Mouse (Mus musculus) liver, postnatal 0 days (tissue): ENCODE results near the gene Olfr1279. TPM values are rescaled to one million over a fixed set of nuclear protein-coding genes. Genes with fewer than 3 reads are reported as not detected.
"Not testable (repeated sequence)": the region's sequence is repeated elsewhere in the genome, so short reads cannot be mapped to it uniquely, and the experiment has no call there.

Experiments used
- ATAC-seq: fragments of 200-750 bp; cut with Nextera tagmentation; 2 replicates; pipeline ENCODE4 v1.8.0; 2017; ENCODE audit warnings: mild to moderate bottlenecking, moderate library complexity
- DNase-seq: peaks from one replicate; pipeline ENCODE4 v3.0.0-alpha.2; 2016
- H3K27ac ChIP-seq: fragments of 300-500 bp; sonication (generic); 2 replicates; pipeline ENCODE4 v1.5.1; 2014; ENCODE audit warnings: antibody characterized with exemption, moderate library complexity, mild to moderate bottlenecking, low read depth
- H3K27me3 ChIP-seq: fragments of 300-500 bp; sonication (generic); 2 replicates; pipeline ENCODE4 v1.6.1; 2014; ENCODE audit warnings: low read length, control low read depth, mixed read lengths; ENCODE audit not compliant: insufficient read depth
- H3K36me3 ChIP-seq: fragments of 300-500 bp; sonication (generic); replicated peaks from 2 replicates; pipeline ENCODE4 v1.6.1; 2014; ENCODE audit warnings: mild to moderate bottlenecking, control low read depth, low read length, moderate library complexity, mixed read lengths; ENCODE audit not compliant: insufficient read depth
- H3K4me1 ChIP-seq: fragments of 300-500 bp; sonication (generic); 2 replicates; pipeline ENCODE4 v1.6.1; 2014; ENCODE audit warnings: antibody characterized with exemption, mild to moderate bottlenecking, control low read depth; ENCODE audit not compliant: insufficient read depth
- H3K4me2 ChIP-seq: fragments of 300-500 bp; sonication (generic); 2 replicates; pipeline ENCODE4 v1.6.1; 2014; ENCODE audit warnings: low read depth, mild to moderate bottlenecking, low read length, moderate library complexity, mixed read lengths
- H3K4me3 ChIP-seq: fragments of 300-500 bp; sonication (generic); 2 replicates; pipeline ENCODE4 v1.5.1; 2014; ENCODE audit warnings: low read depth, low read length
- H3K9ac ChIP-seq: fragments of 300-500 bp; sonication (generic); replicated peaks from 2 replicates; pipeline ENCODE4 v1.6.1; 2014; ENCODE audit warnings: mild to moderate bottlenecking, moderate library complexity
- H3K9me3 ChIP-seq: fragments of 300-500 bp; sonication (generic); 2 replicates; pipeline ENCODE4 v1.6.1; 2016; ENCODE audit warnings: mild to moderate bottlenecking, control low read depth, low read length, mixed read lengths
- CTCF ChIP-seq: sonication (generic); IDR thresholded peaks from 2 replicates; pipeline ENCODE4 v1.5.1; 2016; ENCODE audit warnings: antibody characterized with exemption, low read depth
- EP300 ChIP-seq: IDR thresholded peaks from 2 replicates; pipeline ENCODE4 v1.6.1; 2016; ENCODE audit warnings: antibody characterized with exemption, low read depth, mild to moderate bottlenecking
- WGBS: fragments of 180-500 bp; shearing (Covaris S2); extraction: QIAGEN DNeasy Blood & Tissue Kit; methylation state at CpG from one replicate; pipeline ENCODE4 v1.1.7; 2014; ENCODE audit not compliant: insufficient replicate concordance; 5-methylcytosine and 5-hydroxymethylcytosine counted together
- polyA plus RNA-seq: library from polyadenylated mRNA; unstranded; fragments of >200 nt; fragmentation: Nextera tagmentation; extraction: Ambion mirVana; gene quantifications from 2 replicates; pipeline ENCODE4 v1.2.1, GENCODE M21; 2015

The Olfr1279 gene
- polyA plus RNA-seq = not detected in 2 replicates

GRCm38 (mm10) chr2:111300374-111300773, at the start of gene Olfr1279:
Gene Olfr1279, plus strand, starts transcription at chr2:111300635.
- Histone ChIP-seq H3K27ac (no peak within 1 kb of the TSS), H3K4me1 (no peaks in the 10 kb centered on the region), H3K36me3 (no peaks in the 10 kb centered on the region), H3K9me3 (no peaks in the 10 kb centered on the region), H3K4me2 (no peak within 1 kb of the TSS), H3K4me3 (no peak within 1 kb of the TSS), H3K9ac (no peak within 1 kb of the TSS), H3K27me3 (no peaks in the 10 kb centered on the region)
- ATAC-seq (no peak), DNase-seq (no peak)
- no peak for TF ChIP-seq CTCF
- TF ChIP-seq EP300 = no peak

- H3K9me3 ChIP-seq = no peaks in the 10 kb centered on the region
- no peaks in the 10 kb centered on the region for H3K27me3 ChIP-seq
- no peaks in the 10 kb centered on the region for H3K4me1 ChIP-seq
- H3K4me2 ChIP-seq = no peak within 1 kb of the TSS
- no peak within 1 kb of the TSS for H3K4me3 ChIP-seq
- ATAC-seq (no peak), DNase-seq (no peak)
- no peaks in the 10 kb centered on the region for H3K36me3 ChIP-seq
- no peak within 1 kb of the TSS for H3K9ac ChIP-seq
- TF ChIP-seq EP300 (no peak), CTCF (no peak)
- H3K27ac ChIP-seq = no peak within 1 kb of the TSS
Measured at GRCm38 (mm10) chr2:111254216-111254615, 46.2 kb upstream of the Olfr1279 start, which contains the start of gene Olfr1276. Gene Olfr1276, plus strand, starts transcription at chr2:111254516.

GRCm38 (mm10) chr2:111274006-111274405, 26.4 kb upstream of the Olfr1279 start, which contains the start of gene Olfr1277:
Gene Olfr1277, minus strand, starts transcription at chr2:111274106.
- WGBS = 61% methylated on average over 2 of the region's 2 CpGs
- no peaks in the 10 kb centered on the region for H3K36me3 ChIP-seq
- no peak within 1 kb of the TSS for H3K27ac ChIP-seq
- TF ChIP-seq EP300 = no peak
- no peak for TF ChIP-seq CTCF
- H3K4me3 ChIP-seq = no peak within 1 kb of the TSS
- no peak within 1 kb of the TSS for H3K9ac ChIP-seq
- ATAC-seq = no peak
- DNase-seq = no peak
- H3K9me3 ChIP-seq = no peaks in the 10 kb centered on the region
- H3K4me2 ChIP-seq = no peak within 1 kb of the TSS
- no peaks in the 10 kb centered on the region for H3K4me1 ChIP-seq
- H3K27me3 ChIP-seq = no peaks in the 10 kb centered on the region

- no peaks in the 10 kb centered on the region for H3K4me1 ChIP-seq
- H3K9me3 ChIP-seq = no peaks in the 10 kb centered on the region
- no peak within 1 kb of the TSS for H3K27ac ChIP-seq
- no peak within 1 kb of the TSS for H3K9ac ChIP-seq
- no peak within 1 kb of the TSS for H3K4me2 ChIP-seq
- H3K4me3 ChIP-seq = no peak within 1 kb of the TSS
- DNase-seq (no peak), ATAC-seq (no peak)
- no peaks in the 10 kb centered on the region for H3K27me3 ChIP-seq
- no peak for TF ChIP-seq EP300
- no peak for TF ChIP-seq CTCF
- no peaks in the 10 kb centered on the region for H3K36me3 ChIP-seq
Measured at GRCm38 (mm10) chr2:111289836-111290235, 10.6 kb upstream of the Olfr1279 start, which contains the start of gene Olfr1278. Gene Olfr1278, plus strand, starts transcription at chr2:111290136.

- Histone ChIP-seq H3K9ac (no peak overlapping the region), H3K36me3 (no peaks in the 10 kb centered on the region), H3K4me2 (no peak overlapping the region), H3K27ac (no peak overlapping the region), H3K4me3 (no peak overlapping the region), H3K9me3 (no peaks in the 10 kb centered on the region), H3K4me1 (no peaks in the 10 kb centered on the region), H3K27me3 (no peaks in the 10 kb centered on the region)
- no peak for ATAC-seq
- no peak for TF ChIP-seq EP300
- no peak for TF ChIP-seq CTCF
- DNase-seq = no peak
Measured at GRCm38 (mm10) chr2:111298541-111298940, 1.9 kb upstream of the Olfr1279 start.

- no peaks in the 10 kb centered on the region for H3K4me1 ChIP-seq
- H3K4me3 ChIP-seq = no peak within 1 kb of the TSS
- no peaks in the 10 kb centered on the region for H3K36me3 ChIP-seq
- TF ChIP-seq CTCF (no peak), EP300 (no peak)
- ATAC-seq (no peak), DNase-seq (no peak)
- no peaks in the 10 kb centered on the region for H3K9me3 ChIP-seq
- H3K27me3 ChIP-seq = no peaks in the 10 kb centered on the region
- H3K4me2 ChIP-seq = no peak within 1 kb of the TSS
- no peak within 1 kb of the TSS for H3K27ac ChIP-seq
- no peak within 1 kb of the TSS for H3K9ac ChIP-seq
Measured at GRCm38 (mm10) chr2:111313717-111314116, 13.3 kb downstream of the Olfr1279 start, which contains the start of gene Olfr1280. Gene Olfr1280, plus strand, starts transcription at chr2:111314017.

- whole genome bisulfite sequencing = 57% methylated on average over 2 of the region's 2 CpGs
Measured at GRCm38 (mm10) chr2:111326220-111326619, 25.8 kb downstream of the Olfr1279 start, which contains the start of gene Olfr1281. Gene Olfr1281, plus strand, starts transcription at chr2:111326520.

GRCm38 (mm10) chr2:111333721-111334120, 33.3 kb downstream of the Olfr1279 start:
- DNase-seq, ATAC-seq, H3K9me3 ChIP-seq, H3K9ac ChIP-seq, H3K4me2 ChIP-seq, H3K27ac ChIP-seq, H3K36me3 ChIP-seq, H3K27me3 ChIP-seq, H3K4me1 ChIP-seq, H3K4me3 ChIP-seq: not testable (repeated sequence)
- 77% methylated on average over 5 of the region's 5 CpGs for WGBS

More at GRCm38 (mm10) chr2:111326220-111326619, 25.8 kb downstream of the Olfr1279 start, which contains the start of gene Olfr1281:
- no peak within 1 kb of the TSS for H3K4me3 ChIP-seq
- TF ChIP-seq CTCF (no peak), EP300 (no peak)
- no peak for DNase-seq
- no peaks in the 10 kb centered on the region for H3K27me3 ChIP-seq
- H3K27ac ChIP-seq = no peak within 1 kb of the TSS
- no peaks in the 10 kb centered on the region for H3K4me1 ChIP-seq
- no peak for ATAC-seq
- no peaks in the 10 kb centered on the region for H3K36me3 ChIP-seq
- no peak within 1 kb of the TSS for H3K9ac ChIP-seq
- no peaks in the 10 kb centered on the region for H3K9me3 ChIP-seq
- no peak within 1 kb of the TSS for H3K4me2 ChIP-seq
